Mouse (Mus musculus): Measurements from ENCODE around the gene Camsap1.

The Camsap1 gene

GRCm38 (mm10) chr2:25978997-25979396, 4.1 kb downstream of the Camsap1 start:
- no peak for DNase-seq (ENCODE audit: extremely low read depth, low read depth)

GRCm38 (mm10) chr2:25977587-25978239, 5.4 kb downstream of the Camsap1 start:
- no peak for DNase-seq (ENCODE audit: extremely low read depth, low read depth)

GRCm38 (mm10) chr2:25975141-25975770, 7.8 kb downstream of the Camsap1 start:
- no peak for DNase-seq (ENCODE audit: extremely low read depth, low read depth)

- no peak for DNase-seq (ENCODE audit: extremely low read depth, low read depth)
These were observed 12.7 kb downstream of the Camsap1 start for GRCm38 (mm10) chr2:25970426-25970825.

GRCm38 (mm10) chr2:25969319-25969718, 13.8 kb downstream of the Camsap1 start:
- DNase-seq (ENCODE audit: extremely low read depth, low read depth) = no peak

- no peak for DNase-seq (ENCODE audit: extremely low read depth, low read depth)
These were observed 33.8 kb downstream of the Camsap1 start for GRCm38 (mm10) chr2:25949291-25949690.

- no peak for DNase-seq (ENCODE audit: extremely low read depth, low read depth)
These were observed 35.1 kb downstream of the Camsap1 start for GRCm38 (mm10) chr2:25947950-25948349.

- no peak for DNase-seq (ENCODE audit: extremely low read depth, low read depth)
These were observed 39.3 kb downstream of the Camsap1 start for GRCm38 (mm10) chr2:25943822-25944221.

- DNase-seq (ENCODE audit: extremely low read depth, low read depth) = no peak
These were observed 42.6 kb downstream of the Camsap1 start for GRCm38 (mm10) chr2:25940503-25940902.

- peak; percentile 24 for DNase-seq (ENCODE audit: extremely low read depth, low read depth)
These were observed 51.7 kb downstream of the Camsap1 start for GRCm38 (mm10) chr2:25931249-25931859.

- DNase-seq (ENCODE audit: extremely low read depth, low read depth) = no peak
These were observed 55.3 kb downstream of the Camsap1 start for GRCm38 (mm10) chr2:25927821-25928220.

- no peak for DNase-seq (ENCODE audit: extremely low read depth, low read depth)
These were observed 58.1 kb downstream of the Camsap1 start for GRCm38 (mm10) chr2:25924934-25925333.

- DNase-seq (ENCODE audit: extremely low read depth, low read depth) = no peak
These were observed 59.3 kb downstream of the Camsap1 start for GRCm38 (mm10) chr2:25923799-25924198.

GRCm38 (mm10) chr2:25919972-25920371, 63.1 kb downstream of the Camsap1 start:
- no peak for DNase-seq (ENCODE audit: extremely low read depth, low read depth)

- DNase-seq (ENCODE audit: extremely low read depth, low read depth) = no peak
These were observed 64.7 kb downstream of the Camsap1 start for GRCm38 (mm10) chr2:25918408-25918807.

GRCm38 (mm10) chr2:25914821-25915220, 68.3 kb downstream of the Camsap1 start:
- DNase-seq (ENCODE audit: extremely low read depth, low read depth) = no peak

GRCm38 (mm10) chr2:25914201-25914600, 68.9 kb downstream of the Camsap1 start:
- no peak for DNase-seq (ENCODE audit: extremely low read depth, low read depth)

- no peak for DNase-seq (ENCODE audit: extremely low read depth, low read depth)
These were observed 69.8 kb downstream of the Camsap1 start for GRCm38 (mm10) chr2:25913247-25913646.

GRCm38 (mm10) chr2:25909872-25910271, 73.2 kb downstream of the Camsap1 start:
- DNase-seq (ENCODE audit: extremely low read depth, low read depth) = no peak

GRCm38 (mm10) chr2:25898970-25899369, 84.1 kb downstream of the Camsap1 start:
- no peak for DNase-seq (ENCODE audit: extremely low read depth, low read depth)

GRCm38 (mm10) chr2:25892440-25892839, 90.6 kb downstream of the Camsap1 start:
- DNase-seq (ENCODE audit: extremely low read depth, low read depth) = peak; percentile 39

- no peak for DNase-seq (ENCODE audit: extremely low read depth, low read depth)
These were observed 94.9 kb downstream of the Camsap1 start for GRCm38 (mm10) chr2:25888144-25888543.

GRCm38 (mm10) chr2:25887226-25887625, 95.9 kb downstream of the Camsap1 start:
- peak; percentile 14 for DNase-seq (ENCODE audit: extremely low read depth, low read depth)

All from MEL-GATA-1-ER (cell line).